Mouse (Mus musculus) skeletal muscle tissue, adult 2 months (tissue): Measurements from ENCODE around the gene 1700024P04Rik.
A peak's percentile ranks its signal among the peaks of the same experiment; 100 is the strongest.

ENCODE experiments used
- DNase-seq: peaks from one replicate; pipeline ENCODE4 v3.0.0-alpha.2; 2012; ENCODE audit warnings: low read depth, low spot score

The 1700024P04Rik gene

GRCm38 (mm10) chr13:98966583-98966982 is 17.8 kb downstream of the 1700024P04Rik start:
- DNase-seq = peak; percentile 17

- DNase-seq = no peak
Measured at GRCm38 (mm10) chr13:98963612-98964011, 20.8 kb downstream of the 1700024P04Rik start.

- DNase-seq = no peak
Measured at GRCm38 (mm10) chr13:98958177-98958576, 26.2 kb downstream of the 1700024P04Rik start.

DNA sequence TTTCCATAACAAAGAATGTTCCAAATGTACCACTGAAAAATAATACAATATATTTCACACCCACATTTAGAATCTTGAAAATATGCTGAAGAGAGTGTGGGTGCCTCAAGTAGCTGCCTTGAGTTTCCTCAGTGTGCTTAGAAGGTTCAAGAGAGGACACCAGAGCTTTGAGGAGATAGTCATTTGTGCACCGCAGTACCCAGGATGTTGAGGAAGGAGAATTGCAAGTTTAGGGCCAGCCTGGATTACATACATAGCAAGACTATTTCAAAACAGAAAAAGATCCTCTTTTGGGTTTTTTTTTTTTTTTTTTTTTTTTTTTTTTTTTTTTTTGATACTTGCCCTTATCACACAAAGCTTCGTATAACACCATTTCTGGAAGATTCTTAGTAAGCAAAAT is 28.2 kb downstream of the 1700024P04Rik start:
- no peak for DNase-seq

DNA sequence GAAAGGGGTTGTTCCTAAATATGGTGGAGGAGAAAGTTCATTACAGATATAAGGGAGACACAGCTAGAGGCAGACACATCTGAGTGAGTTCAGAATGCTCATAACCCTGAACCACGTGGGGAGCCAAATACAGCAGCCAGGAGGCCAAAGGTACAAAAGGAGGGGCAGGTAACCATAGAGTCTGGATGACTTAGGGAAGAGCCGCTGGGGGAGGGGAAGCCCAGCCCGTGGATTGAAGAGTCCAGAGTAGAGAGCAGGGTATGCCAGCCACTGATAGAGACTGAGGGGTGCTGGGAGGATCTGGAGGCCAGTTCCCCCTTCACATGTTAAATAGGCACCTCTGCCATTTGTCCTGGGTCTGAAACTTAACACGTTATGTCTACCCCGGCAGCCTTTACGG is 28.7 kb downstream of the 1700024P04Rik start:
- no peak for DNase-seq

DNA sequence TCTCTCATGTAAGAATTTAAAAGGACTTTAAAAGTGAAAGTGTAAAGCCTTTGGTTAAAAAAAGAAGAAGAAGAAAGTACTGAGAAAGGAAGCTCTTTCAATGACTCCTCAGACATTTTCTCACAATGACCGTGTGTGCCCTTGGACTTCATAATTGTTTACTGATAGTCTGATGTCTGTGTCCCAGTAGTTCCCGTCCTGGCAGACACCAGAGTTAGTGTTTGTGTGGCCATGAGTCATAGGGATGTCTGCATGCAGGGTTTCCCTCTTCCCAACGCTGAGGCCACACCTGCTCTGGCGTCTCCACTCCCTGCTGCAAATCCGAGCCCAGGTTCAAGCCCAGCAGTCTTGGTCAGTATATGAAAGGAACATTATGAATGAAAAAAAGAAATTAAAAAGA is 29.1 kb downstream of the 1700024P04Rik start:
- DNase-seq = peak; percentile 51

DNA sequence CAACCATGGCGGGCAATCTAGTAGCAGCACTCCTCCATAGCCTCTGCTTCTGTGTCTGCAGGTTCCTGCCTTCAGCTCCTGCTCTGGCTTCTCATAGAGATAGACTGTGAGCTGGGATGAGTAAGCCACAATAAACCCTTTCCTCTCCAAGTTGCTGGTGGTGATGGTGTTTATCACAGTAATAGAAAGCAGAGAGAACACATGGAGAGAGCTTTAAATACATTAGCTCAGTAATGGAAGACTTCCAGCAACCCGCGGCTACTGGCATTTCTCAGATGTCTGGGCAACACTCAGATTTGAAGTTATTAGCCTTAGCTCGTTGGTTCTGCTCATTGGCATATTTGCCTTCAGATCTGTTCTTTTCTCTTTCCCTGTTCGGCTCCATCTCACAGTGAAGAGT is 30.5 kb downstream of the 1700024P04Rik start:
- no peak for DNase-seq

DNA sequence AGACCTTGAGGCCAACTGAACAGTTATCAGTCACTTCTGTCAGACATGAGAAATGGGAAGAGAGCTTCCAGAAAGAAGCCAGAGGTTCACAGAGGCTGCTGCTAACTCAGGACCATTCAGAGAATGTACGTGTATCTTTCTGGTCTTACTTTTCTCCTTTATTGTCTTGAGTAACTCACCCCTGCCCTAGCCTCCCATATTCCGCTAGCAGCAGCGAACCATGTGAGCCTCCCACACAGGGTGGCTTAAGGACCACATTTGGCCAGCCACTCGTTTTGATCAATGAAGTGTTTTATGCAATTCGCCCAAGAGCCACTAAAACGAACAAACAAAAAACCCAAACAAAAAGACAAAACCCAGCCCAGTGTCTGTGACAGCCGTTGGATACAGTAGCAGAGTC is 32.4 kb downstream of the 1700024P04Rik start:
- DNase-seq = no peak

GRCm38 (mm10) chr13:98948146-98948545 is 36.2 kb downstream of the 1700024P04Rik start:
- DNase-seq = no peak

DNA sequence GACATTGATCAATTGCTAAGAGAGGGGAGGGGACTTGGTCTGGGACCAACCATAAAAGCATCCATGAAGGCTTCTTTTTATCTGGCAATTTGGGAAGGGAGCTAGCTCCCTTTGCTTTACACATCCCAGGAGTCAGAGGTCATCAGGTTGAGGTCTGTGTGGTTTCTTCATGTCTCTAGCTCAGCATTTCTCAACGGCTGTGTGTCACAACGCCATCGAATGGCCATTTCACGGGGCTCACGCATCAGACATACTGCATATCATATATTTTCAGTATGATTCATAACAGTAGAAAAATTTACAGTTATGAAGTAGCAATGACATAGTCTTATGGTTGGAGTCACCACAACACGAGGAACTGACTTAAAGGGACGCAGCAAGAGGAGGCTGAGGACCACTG is 37.9 kb downstream of the 1700024P04Rik start:
- DNase-seq = no peak

- no peak for DNase-seq
Measured at GRCm38 (mm10) chr13:98945908-98946307, 38.5 kb downstream of the 1700024P04Rik start.

GRCm38 (mm10) chr13:98945381-98945780 is 39.0 kb downstream of the 1700024P04Rik start:
- no peak for DNase-seq

GRCm38 (mm10) chr13:98944620-98945081 is 39.7 kb downstream of the 1700024P04Rik start:
- no peak for DNase-seq

- no peak for DNase-seq
Measured at GRCm38 (mm10) chr13:98942360-98942759, 42.0 kb downstream of the 1700024P04Rik start.

DNA sequence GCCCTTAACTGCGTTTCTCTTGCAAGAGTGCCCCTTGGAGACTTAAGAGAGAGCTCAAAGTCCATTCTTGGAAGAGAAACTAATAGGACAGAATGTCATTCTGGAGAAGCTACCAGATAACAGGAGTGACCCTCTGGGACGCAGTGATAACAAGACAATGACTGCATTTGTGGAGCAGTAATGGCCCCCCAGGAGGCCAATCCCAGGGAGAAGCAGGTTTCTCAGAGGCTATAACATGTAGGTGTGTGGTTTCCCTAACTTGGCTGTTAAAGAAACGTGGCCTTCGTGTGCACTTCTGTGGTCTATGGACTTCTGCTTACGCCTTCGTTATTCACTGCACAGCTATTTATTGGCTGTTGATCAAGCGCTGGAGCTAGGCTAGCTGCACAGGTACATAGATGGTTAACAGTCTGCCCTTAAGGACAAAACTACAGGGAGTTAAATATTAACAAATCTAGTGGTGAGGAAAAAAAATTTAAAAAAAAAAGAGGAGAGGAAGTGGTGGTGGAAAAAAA is 42.5 kb downstream of the 1700024P04Rik start:
- no peak for DNase-seq

DNA sequence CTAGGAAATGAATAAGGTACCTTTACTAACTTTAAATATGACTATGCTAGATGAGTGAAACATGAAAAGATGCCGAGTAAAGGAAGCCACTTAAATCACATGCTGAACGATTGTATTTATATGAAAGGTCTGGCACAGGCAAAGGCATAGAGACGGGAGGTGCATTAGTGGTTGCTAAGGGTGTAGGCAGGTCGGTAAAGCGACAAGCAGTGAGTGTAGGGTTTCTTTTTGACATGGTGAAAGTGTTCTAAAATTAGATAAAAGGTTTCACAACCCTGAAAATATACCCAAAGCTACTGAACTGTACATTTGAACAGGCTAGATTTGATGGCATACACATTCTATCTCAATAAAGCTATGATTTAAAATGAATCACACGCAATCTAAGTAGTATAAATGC is 47.3 kb downstream of the 1700024P04Rik start:
- DNase-seq = peak; percentile 50
